Mouse (Mus musculus) gastrocnemius, postnatal 36 days (tissue): ENCODE measurements around the gene Apobec3. TPM values are rescaled to one million over a fixed set of nuclear protein-coding genes. Genes with fewer than 3 reads are reported as not detected.
"Not testable (repeated sequence)": the region's sequence is repeated elsewhere in the genome, so short reads cannot be mapped to it uniquely, and the experiment has no call there.

Source experiments
- DNase-seq, 2 experiments: peaks; one replicate each; pipeline ENCODE4 v3.0.0; 2022
- intact Hi-C: fragments of 180-260 bp; cut with DNase I; formaldehyde crosslinking; loops from one replicate; pipeline ENCODE4 v1.15.1; 2025
- total RNA-seq, 2 experiments: library from RNA; stranded (reverse); gene quantifications; 2 replicates each; pipeline ENCODE4 v1.2.3; 2021

The Apobec3 gene
- total RNA-seq, 2 experiments from 2014 or later, result 2.7 to 4.7 TPM

DNA sequence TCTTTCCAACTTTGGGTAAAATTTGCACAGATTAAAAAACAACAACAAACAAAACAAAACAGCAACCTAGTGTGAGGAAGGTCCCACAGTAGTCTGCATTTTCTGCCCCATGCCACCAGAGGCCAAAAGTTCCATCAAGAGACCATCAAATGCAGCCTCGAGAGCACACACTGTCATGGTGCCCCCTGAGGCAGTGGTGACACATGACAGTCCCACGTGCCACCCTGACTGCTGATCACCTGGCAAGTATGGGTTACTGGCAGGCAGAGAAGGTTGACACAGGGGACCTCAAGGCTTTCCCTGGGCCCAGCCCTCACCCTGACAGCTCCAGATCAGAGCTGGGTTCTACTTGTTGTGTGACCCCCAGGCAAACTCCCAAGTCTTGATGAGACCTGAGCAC, 28.3 kb downstream of the Apobec3 start:
- intact Hi-C loops, result no loop called here
- no peak for DNase-seq

DNA sequence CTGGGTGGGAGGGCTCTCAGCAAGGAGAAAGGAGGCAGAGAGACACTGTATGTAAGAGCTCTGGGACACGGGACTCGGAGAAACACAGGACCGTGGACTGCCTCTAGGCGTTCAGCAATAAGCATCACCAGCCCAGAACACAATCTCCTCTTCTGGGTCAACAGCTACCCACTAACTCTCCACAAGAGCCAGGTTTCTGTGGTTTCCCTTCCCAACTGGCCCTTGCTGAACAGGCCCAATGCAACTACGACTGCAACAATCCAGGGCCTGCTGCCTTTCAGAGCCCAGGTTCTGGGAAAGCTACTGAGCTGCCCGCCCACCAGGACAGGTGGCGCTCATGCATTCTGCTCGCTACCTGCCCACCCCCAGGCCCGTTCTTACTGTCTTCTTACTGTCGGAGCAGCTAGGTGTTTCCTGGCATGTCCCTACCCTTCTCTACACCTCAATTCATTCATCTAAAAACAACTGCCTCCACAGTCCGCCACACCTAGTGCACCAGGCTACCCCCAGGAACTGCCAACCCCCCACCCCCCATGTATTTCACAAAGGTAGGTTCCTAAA, 35.5 kb downstream of the Apobec3 start:
- intact Hi-C loops, result loop anchor here (5.0 kb wide), 1 partner anchor 95 kb away; the partner anchor contains the start of genes Cbx6 and Npcd
- no peak for DNase-seq

DNA sequence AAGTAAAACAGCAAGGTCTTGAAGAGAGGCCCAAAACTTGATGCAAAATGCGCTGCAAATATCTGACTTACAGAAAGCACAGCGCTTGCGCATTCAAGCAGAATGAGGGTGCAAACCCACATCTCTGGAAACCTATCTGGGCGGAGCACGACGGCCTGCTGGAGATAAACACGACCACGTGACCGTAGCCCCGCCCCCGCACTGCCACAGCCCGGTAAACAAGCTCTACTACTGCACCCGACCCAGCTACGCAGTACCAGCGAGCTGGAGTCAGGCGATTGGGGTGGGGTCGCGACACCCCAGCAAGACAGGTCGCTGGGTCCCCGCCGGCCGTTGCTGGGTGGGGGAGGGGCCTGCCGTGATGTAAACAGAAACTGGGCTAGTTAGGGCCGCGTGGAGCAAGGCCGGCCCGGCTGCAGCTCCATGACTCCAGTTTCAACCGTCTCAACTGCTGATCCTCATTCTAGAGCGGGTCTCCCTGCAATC, 36.2 kb downstream of the Apobec3 start:
- intact Hi-C loops, result loop anchor here (5.0 kb wide), 1 partner anchor 95 kb away; the partner anchor contains the start of genes Cbx6 and Npcd
- peak; percentile 96 to 97 for DNase-seq

DNA sequence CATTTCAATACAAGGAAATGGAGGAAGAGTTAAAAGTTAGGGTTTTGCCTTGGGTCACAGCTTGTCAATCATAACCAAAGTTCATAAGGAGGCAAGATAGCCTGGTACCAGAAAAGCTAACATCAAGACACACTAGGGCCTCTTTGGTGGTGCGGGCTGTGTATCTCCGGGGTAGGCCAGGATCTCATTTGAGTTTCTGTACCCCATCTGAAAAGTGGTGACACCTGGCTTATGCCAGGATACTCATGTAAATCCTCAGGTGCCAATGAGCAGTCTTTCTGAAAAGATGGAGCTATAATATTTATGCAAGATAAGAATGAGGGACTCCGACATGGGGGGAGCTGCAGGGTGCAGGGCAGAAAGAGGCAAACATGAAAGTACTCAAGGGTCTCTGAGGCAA, 36.9 kb downstream of the Apobec3 start:
- no peak for DNase-seq
- intact Hi-C loops, result loop anchor here (5.0 kb wide), 1 partner anchor 96 kb away; the partner anchor contains the start of genes Cbx6 and Npcd

DNA sequence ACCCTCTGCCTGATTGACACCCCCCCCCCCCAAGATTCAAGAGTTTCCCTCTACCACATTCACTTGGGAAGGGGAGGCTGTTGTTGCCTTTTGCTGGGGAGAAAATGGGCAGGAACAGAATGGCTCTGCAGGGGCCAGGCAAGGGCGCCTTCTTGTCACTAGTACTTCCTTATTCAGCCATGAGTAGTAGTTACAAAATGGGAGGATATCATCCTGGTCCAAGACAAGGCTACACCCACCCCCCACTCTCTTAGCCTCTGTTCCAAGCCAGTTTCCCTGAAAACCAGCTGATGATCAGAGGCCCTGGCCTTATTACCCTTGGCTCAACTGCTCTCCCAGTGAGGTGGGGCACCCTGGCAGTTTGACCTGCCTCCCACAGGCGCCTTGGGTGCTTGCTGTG, 37.3 kb downstream of the Apobec3 start:
- intact Hi-C loops, result loop anchor here (5.0 kb wide), 1 partner anchor 96 kb away; the partner anchor contains the start of genes Cbx6 and Npcd
- no peak for DNase-seq

DNA sequence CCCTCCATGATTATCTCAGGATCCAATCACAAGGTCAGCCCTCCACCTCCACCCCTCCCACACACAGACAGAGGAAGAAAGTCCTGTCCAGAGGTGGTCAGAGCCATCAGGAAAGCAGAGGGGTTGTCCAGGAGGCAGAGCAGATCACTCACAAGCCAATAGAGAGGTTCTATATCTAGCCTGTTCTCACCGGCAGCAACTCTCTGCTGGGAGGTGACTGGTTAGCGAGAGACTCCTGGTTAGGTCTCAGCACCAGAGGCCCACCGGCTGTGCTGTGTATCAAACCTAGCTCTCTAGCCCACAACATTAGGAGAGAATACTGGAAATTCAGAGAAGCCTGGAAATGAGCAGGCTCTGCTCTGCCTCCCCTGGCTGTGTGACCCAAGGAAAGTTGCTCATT, 38.3 kb downstream of the Apobec3 start:
- intact Hi-C loops, result loop anchor here (5.0 to 10.0 kb wide), 2 partner anchors 97 to 305 kb away; partner anchors contain the start of genes AC140267.1, Cbx6, Mief1 and Npcd
- no peak for DNase-seq

DNA sequence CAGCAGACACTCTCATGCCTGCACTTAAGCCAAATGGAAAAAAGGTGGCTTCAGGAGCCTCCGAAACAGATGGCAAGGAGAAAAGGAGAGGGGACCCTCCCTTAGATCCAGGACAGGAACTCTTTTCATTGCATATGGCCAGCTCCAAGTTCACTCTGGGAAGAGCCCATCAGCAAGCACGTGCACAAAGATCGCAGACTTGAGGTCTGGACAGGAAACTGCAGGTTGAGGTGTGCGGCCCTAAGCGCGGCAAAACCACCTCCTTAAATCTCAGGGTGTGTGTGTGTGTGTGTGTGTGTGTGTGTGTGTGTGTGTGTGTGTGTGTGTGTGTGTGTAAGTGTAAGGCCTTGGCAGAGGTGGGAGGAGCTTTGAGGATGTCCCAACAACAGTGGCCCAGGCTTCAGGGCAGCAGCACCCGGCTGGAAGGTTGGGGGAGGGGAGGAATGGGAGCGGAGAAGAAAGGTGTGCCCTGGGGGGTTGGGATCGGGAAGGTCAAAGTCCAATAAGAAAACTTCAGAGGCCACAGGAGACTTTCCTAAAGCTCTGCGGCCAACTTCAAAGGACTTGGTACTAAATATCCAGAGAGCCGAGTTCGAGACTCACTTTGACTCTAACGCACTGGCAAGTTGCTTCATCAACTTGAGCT, 40.2 kb downstream of the Apobec3 start:
- DNase-seq, result no peak
- intact Hi-C loops, result loop anchor here (10.0 kb wide), 1 partner anchor 303 kb away; the partner anchor contains the start of genes AC140267.1 and Mief1

DNA sequence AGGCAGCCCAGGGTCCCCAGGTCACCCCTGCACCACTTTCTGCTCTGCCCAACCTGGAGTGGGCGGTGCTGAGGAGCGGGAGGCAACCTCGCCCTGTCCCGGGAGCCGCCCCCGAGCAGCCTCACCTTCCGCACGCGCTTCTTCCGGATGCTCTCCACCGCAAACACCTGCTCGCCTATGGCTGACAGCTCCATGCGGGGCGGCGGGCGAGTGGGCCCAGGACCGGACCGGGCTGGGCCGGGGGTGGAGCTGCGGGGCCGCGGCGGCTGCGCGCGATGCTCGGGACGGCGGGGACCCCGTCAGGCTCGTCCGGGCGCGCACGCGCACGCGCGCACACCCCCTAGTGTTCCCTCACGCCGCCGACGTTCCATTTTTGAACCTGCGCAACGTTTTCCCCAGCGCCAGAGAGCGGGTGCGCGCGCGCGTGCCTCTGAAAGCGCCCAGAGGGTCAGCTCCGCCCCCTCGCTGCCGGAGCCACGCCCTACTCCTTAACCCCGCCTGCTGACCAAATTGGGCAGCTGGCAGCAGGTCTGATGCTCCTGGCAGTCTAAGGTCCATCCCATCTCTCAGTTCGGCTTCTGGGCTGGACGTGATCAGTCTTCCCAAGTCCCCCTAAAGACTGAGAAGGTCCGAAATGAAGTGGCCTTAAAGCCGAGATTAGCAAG, 41.0 kb downstream of the Apobec3 start:
- intact Hi-C loops, result loop anchor here (10.0 kb wide), 1 partner anchor 302 kb away; the partner anchor contains the start of genes AC140267.1 and Mief1

DNA sequence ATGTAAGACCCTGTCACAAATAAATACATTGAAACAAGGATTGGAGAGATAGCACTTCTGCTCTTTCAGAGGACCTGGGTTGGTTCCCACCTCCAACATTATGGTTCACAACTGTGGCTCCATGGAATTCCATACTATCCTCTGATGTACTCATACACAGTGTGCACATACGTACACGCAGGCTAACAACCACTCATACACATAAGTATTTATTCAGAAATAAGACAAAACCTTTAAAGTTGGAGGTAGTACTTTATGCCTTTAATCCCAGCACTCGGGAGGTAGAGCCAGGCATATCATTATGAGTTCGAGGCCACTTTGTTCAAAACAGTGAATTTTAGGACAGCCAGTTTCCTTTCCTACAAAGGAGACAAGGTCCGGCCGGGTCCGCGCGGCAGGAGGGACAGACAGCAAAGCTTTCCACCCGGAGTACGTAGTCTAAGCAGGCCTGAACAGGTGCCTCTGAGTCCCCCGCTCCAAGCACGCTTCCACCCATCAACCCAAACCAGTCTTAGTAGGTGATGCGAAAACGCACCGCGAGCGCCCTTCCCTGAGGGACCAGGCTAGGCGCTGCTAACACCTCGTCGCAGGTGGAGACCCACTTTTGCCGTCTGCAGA, 41.7 kb downstream of the Apobec3 start:
- DNase-seq, result no peak
- intact Hi-C loops, result loop anchor here (10.0 kb wide), 1 partner anchor 302 kb away; the partner anchor contains the start of genes AC140267.1 and Mief1

More for the DNA sequence above, 41.0 kb downstream of the Apobec3 start:
- peak; percentile 89 for DNase-seq

DNA sequence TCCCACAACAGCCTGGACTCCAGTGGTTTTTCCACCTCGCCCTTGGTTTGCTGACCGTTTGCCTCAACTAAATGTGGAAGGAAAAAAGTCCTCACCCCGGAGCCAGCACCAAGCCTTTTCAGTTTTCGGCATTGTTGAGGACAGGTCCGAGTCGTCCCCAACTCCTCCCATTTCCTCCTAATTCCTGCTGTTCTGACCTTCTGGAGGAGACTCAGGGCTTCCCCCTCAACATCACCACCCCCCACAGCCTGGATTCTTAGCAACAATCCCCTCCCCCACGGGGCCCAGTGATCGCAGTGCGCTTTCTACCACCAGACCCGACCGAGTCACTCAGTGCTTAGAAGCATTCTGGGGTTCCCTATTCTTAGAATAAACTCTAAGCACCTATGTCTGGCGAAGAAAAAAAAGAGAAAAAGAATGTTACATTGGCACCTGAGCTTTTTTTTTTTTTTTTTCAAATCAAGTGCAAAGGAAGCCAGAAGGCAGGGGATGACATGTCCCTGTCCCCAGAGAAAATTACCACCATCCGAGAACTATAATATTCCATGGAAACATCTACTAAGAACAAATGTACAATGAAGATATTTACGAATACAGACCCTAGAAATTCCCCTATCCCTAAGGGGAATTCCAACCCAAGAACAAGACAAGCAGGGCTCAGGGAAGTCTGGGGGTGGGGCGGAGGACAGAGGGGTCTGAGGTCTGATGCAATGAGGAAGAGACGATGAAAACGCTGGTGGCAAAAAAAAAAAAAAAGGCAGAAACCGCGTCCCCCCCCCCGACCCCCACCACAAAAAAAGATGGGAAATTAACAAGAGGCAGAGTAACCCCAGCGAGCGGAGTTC, 42.4 kb downstream of the Apobec3 start:
- DNase-seq, result no peak
- intact Hi-C loops, result loop anchor here (10.0 kb wide), 1 partner anchor 301 kb away; the partner anchor contains the start of genes AC140267.1 and Mief1

DNA sequence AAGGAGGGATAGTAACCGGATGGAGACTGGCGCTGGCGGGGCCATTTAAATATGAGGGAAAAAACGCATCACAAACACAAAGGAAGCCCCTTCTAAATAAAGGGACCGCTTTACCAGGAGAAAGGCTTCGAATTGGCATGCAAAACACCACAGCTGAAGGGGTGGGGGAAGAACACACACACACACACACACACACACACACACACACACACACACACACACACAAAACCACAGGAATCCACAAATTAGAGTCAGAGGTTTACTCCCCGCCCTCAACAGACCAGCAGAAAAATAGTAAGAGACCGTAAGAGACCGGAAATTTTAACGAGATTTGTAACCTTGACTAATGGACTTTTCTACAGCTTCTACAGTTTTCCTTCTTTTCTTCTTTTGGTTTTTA, 43.3 kb downstream of the Apobec3 start:
- intact Hi-C loops, result loop anchor here (10.0 kb wide), 1 partner anchor 300 kb away; the partner anchor contains the start of genes AC140267.1 and Mief1
- DNase-seq, result no peak

DNA sequence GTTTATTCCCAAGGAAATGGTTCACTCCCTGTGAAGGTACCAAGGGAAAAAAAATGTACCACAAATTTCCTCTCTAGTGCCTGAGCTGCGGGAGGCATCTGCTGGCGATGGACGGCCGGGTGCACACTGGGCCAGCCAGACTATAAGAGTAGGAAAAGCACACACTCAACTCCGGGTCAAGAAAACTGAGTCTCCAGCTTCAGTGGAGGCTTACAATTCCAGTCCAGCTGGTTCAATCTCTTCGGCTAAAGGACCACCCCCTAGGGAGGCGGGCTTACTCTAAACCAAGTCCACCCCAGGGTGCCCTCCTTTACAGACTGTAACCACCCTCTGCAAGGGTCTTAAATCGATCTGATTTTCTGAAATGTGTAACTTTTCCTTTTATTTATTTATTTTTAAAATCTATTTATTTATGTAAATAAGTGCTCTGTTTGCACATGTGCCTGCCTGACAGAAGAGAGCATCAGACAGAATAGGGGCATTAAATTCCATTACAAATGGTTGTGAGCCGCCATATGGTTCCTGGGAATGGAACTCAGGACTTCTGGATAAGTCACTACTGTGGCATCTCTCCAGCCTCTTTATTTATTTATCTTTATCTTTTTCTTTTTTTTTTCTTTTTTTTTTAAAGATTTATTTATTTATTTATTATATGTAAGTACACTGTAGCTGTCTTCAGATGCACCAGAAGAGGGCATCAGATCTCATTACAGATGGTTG, 44.4 kb downstream of the Apobec3 start:
- intact Hi-C loops, result loop anchor here (10.0 kb wide), 1 partner anchor 299 kb away; the partner anchor contains the start of genes AC140267.1 and Mief1
- DNase-seq, result no peak

DNA sequence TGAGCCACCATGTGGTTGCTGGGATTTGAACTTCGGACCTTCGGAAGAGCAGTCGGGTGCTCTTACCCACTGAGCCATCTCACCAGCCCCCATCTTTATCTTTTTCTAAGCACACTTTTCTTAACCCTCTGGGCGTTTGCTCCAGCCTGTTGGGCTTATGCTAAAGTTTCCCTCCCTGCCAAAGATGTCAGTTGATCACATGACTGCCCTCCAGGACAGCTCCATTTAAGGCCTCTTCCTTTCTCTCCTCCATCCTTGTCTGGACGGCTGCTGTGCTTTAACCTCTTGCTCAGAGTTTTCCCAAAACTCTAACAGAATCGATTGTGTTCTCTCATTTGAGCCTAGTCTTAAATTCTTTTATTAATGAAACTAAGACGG, 44.9 kb downstream of the Apobec3 start:
- DNase-seq, result no peak
- intact Hi-C loops, result loop anchor here (10.0 kb wide), 1 partner anchor 298 kb away; the partner anchor contains the start of genes AC140267.1 and Mief1

DNA sequence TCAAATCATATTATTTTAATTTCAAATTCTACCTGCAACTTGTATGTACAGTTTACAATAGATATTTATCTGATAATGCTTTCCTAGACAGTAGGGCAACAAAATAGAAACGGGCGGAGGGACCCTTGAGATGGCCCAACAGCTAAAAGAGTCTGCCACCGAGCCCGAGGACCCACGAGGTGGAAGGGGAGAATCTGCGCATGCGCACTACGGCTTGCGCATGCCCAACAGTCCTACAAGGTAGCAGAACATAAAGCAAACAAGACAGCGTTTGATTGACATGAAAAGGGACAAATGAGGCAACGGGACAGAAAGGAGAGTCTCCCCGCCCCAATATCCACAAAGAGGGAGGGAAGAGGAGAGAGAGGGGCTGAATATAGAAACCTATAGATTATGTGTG, 47.6 kb downstream of the Apobec3 start:
- no peak for DNase-seq
- intact Hi-C loops, result loop anchor here (10.0 kb wide), 1 partner anchor 296 kb away; the partner anchor contains the start of genes AC140267.1 and Mief1

DNA sequence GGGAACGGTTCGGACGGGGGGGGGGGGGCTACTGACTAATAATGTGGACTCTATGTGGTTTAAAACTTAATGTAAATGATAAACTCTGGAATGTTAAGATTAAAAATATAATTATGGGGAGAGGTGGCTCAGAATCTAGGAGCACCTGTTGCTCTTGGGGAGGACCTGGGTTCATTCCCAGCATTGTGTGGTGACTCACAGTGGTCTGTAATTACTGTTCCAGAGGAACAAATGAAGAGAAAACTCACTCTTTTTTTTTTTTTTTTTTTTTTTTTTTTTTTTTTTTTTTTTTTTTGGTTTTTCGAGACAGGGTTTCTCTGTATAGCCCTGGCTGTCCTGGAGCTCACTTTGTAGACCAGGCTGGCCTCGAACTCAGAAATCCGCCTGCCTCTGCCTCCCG, 48.0 kb downstream of the Apobec3 start:
- not testable (repeated sequence) for DNase-seq
- intact Hi-C loops, result loop anchor here (10.0 kb wide), 1 partner anchor 295 kb away; the partner anchor contains the start of genes AC140267.1 and Mief1

DNA sequence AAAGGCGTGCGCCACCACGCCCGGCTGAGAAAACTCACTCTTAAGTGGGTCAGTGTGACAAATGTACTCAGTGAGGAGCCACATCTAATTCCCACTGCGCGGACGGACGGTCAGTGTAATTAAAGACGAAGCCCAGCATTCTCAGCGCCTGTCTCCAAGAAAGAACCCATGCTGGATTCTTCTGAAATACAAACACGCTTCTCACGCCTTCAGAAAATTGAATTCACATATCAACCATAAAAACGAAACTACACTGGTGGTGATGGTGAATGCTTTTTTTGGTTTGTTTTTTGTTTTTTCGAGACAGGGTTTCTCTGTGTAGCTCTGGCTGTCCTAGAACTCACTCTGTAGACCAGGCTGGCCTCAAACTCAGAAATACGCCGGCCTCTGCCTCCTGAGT, 48.5 kb downstream of the Apobec3 start:
- intact Hi-C loops, result loop anchor here (10.0 kb wide), 1 partner anchor 295 kb away; the partner anchor contains the start of genes AC140267.1 and Mief1
- no peak for DNase-seq

DNA sequence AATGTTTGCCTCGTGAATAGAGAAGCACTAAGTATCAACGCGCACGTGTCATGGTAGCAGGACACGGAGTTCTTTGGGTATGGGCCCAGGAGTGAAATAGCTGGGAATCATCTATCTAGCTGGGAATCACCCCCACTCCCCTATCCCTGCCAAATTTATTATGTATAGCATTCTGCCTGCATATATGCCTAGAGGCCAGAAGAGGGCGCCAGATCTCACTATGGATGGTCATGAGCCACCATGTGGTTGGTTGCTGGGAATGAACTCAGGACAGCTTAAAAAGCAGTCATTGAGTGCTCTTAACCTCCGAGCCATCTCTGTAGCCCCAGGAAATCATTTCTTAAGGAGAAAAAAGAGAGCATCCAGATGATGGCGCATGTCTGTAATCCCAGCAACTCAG, 49.5 kb downstream of the Apobec3 start:
- intact Hi-C loops, result no loop called here
- DNase-seq, result no peak

DNA sequence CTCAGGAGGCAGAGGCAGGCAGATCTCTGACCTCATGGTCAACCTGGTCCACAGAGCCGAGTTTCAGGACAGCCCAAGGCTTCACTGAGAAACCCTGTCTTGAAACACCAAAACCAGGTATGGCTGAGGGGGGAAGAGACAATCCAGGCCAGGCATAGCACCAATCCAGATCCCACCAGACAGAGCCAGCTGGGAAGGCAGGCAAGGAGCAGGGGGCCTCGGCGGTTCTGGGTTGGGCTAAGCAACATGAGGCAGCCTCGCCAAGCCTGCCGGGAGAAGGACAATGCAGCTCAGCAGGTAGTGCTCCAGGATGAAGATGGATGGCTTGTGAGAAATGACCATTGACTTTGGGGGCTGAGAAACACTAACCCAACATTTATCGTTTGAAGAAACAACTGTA, 51.1 kb downstream of the Apobec3 start:
- no peak for DNase-seq
- intact Hi-C loops, result no loop called here
